Comparison of ENCODE assay signal across 10 mouse cellular contexts in genomic region chr13:64180300-64180699, GRCm38 (mm10). TPM values are rescaled to one million over a fixed set of nuclear protein-coding genes. Genes with fewer than 3 reads are reported as not detected.
DNase-seq lines count a peak whose midpoint lies in the region; ATAC-seq and TF ChIP-seq lines count a peak whose summit lies in the region.
"Had no signal": no experiment of that assay in that cellular context is flagged by ENCODE, and none has a peak within 500 bp of the region (broad histone marks: within the 10 kb centered on the region; RNA-seq: fewer than 3 reads in every experiment).

No protein-coding gene starts in this region.

- H3K9me3 ChIP-seq in liver, embryonic 16.5 days (replicated peaks; ENCODE audit: control insufficient read depth, low read length) = no peaks in the 10 kb centered on the region
- no peaks in the 10 kb centered on the region for H3K9me3 ChIP-seq in liver, embryonic 11.5 days (ENCODE audit: control insufficient read depth, low read length)
- H3K9me3 ChIP-seq: limb, embryonic 15.5 days had no signal

- no peaks in the 10 kb centered on the region; the same call in 1 of the 2 replicates for H3K36me3 ChIP-seq in liver, embryonic 16.5 days (ENCODE audit: control insufficient read depth, insufficient read depth)
- H3K36me3 ChIP-seq in liver, embryonic 11.5 days (ENCODE audit: control insufficient read depth, insufficient read depth, low read length) = no peaks in the 10 kb centered on the region; the same call in 1 of the 2 replicates
- H3K36me3 ChIP-seq in splenic B cell, adult 2 months (ENCODE audit: control insufficient read depth, insufficient read depth, low read length, poor library complexity, severe bottlenecking) = no peaks in the 10 kb centered on the region

- ATAC-seq in liver, embryonic 16.5 days (ENCODE audit: low read depth) = no peak
- no peak for ATAC-seq in liver, embryonic 11.5 days (replicated peaks; ENCODE audit: low FRiP score)

- H3K4me1 ChIP-seq in liver, embryonic 16.5 days (ENCODE audit: control insufficient read depth, low read depth, low read length) = peaks cover 3% of the 10 kb centered on the region
- no peaks in the 10 kb centered on the region for H3K4me1 ChIP-seq in liver, embryonic 11.5 days (replicated peaks; ENCODE audit: control insufficient read depth, insufficient read depth, low read length)
- H3K4me1 ChIP-seq: limb, embryonic 15.5 days had no signal

- 61% methylated on average over 4 of the region's 4 CpGs for WGBS in liver, embryonic 16.5 days (ENCODE audit: insufficient replicate concordance)
- WGBS in liver, embryonic 11.5 days = 74% methylated on average over 4 of the region's 4 CpGs

- DNase-seq in gastrocnemius, adult 2 months = no peak
- DNase-seq in gastrocnemius, postnatal 14 days = no peak
- no peak for DNase-seq in liver, embryonic 11.5 days (ENCODE audit: low spot score)
- peak; percentile 89 for DNase-seq in R1 (ENCODE audit: low read depth, low spot score)
- peak; percentile 41 for DNase-seq in splenic B cell, adult 2 months (ENCODE audit: low read depth, low spot score)
- DNase-seq in cerebellum, adult 11 months = no peak
- DNase-seq in layer of hippocampus, postnatal 36 days = no peak

- H3K27ac ChIP-seq in gastrocnemius, adult 2 months = no peak overlapping the region
- peak overlapping the region; percentile 41; the same call in 1 of the 2 replicates for H3K27ac ChIP-seq in liver, embryonic 16.5 days (ENCODE audit: low read length)
- no peak overlapping the region for H3K27ac ChIP-seq in liver, embryonic 11.5 days (ENCODE audit: low read depth, low read length)
- H3K27ac ChIP-seq: limb, embryonic 15.5 days had no signal

- TF ChIP-seq CTCF in gastrocnemius, adult 2 months (IDR thresholded peaks at IDR 0.05) = 0 out of 2 replicates have a peak, but pooled peaks have one; percentile 9

- H3K27me3 ChIP-seq in liver, embryonic 16.5 days (ENCODE audit: control insufficient read depth, insufficient read depth, low read depth, low read length) = no peaks in the 10 kb centered on the region
- H3K27me3 ChIP-seq in liver, embryonic 11.5 days (replicated peaks; ENCODE audit: control insufficient read depth, insufficient read depth, low read length) = no peaks in the 10 kb centered on the region
- H3K27me3 ChIP-seq in splenic B cell, adult 2 months (ENCODE audit: control insufficient read depth, insufficient read depth, low read length, poor library complexity, severe bottlenecking) = no peaks in the 10 kb centered on the region
- H3K27me3 ChIP-seq: limb, embryonic 15.5 days had no signal

- H3K9ac ChIP-seq in liver, embryonic 16.5 days (ENCODE audit: low read depth, low read length) = no peak overlapping the region
- H3K9ac ChIP-seq in liver, embryonic 11.5 days (ENCODE audit: low read depth, low read length) = no peak overlapping the region
- H3K9ac ChIP-seq: limb, embryonic 15.5 days had no signal

- H3K4me3 ChIP-seq in gastrocnemius, adult 2 months = no peak overlapping the region
- H3K4me3 ChIP-seq in liver, embryonic 16.5 days (ENCODE audit: low read depth, low read length) = no peak overlapping the region
- H3K4me3 ChIP-seq in liver, embryonic 11.5 days (ENCODE audit: low read depth, low read length) = no peak overlapping the region
- H3K4me3 ChIP-seq: erythroblast, embryonic 14.5 days; limb, embryonic 15.5 days had no signal

- H3K4me2 ChIP-seq in liver, embryonic 16.5 days (ENCODE audit: low read depth, low read length) = no peak overlapping the region
- H3K4me2 ChIP-seq in liver, embryonic 11.5 days = no peak overlapping the region
- H3K4me2 ChIP-seq: limb, embryonic 15.5 days had no signal

- intact Hi-C loops in gastrocnemius, adult 2 months (cut with DNase I) = loop anchor here (5.0 kb wide), 1 partner anchor 127 kb away; no protein-coding TSS in a partner anchor
- intact Hi-C loops in gastrocnemius, postnatal 14 days (cut with DNase I; ENCODE audit: low total_unique reads) = loop anchor here (10.0 kb wide), 1 partner anchor 125 kb away; no protein-coding TSS in a partner anchor

RNA-seq across cellular contexts. Expression of gene Habp4, which starts 18.7 kb away (rescaled TPM):
- 10 to 100 TPM; 22.2 to 24.8 TPM for total RNA-seq in gastrocnemius, adult 2 months (2021)
- total RNA-seq in gastrocnemius, postnatal 14 days (2021) = 10 to 100 TPM; 19.6 to 24.4 TPM
- 8.4 and 10.3 TPM in 2 replicates for polyA plus RNA-seq in liver, embryonic 16.5 days (2015; fragmentation: Nextera tagmentation; extraction: Ambion mirVana)
- polyA plus RNA-seq in liver, embryonic 11.5 days (2014; fragmentation: Nextera tagmentation; extraction: Ambion mirVana) = 15.0 and 15.2 TPM in 2 replicates
- total RNA-seq in layer of hippocampus, postnatal 36 days (2021) = 100 to 1,000 TPM; 143 to 146 TPM

RNA-seq across cellular contexts. Expression of gene Zfp367, which starts 27.3 kb away (rescaled TPM):
- 10 to 100 TPM; 19.1 to 23.8 TPM for total RNA-seq in gastrocnemius, adult 2 months (2021)
- total RNA-seq in gastrocnemius, postnatal 14 days (2021) = 10 to 100 TPM; 10.9 to 12.9 TPM
- 18.1 and 18.6 TPM in 2 replicates for polyA plus RNA-seq in liver, embryonic 16.5 days (2015; fragmentation: Nextera tagmentation; extraction: Ambion mirVana)
- polyA plus RNA-seq in liver, embryonic 11.5 days (2014; fragmentation: Nextera tagmentation; extraction: Ambion mirVana) = 21.2 and 25.1 TPM in 2 replicates
- 10 to 100 TPM; 12.1 to 16.5 TPM for total RNA-seq in layer of hippocampus, postnatal 36 days (2021)

RNA-seq across cellular contexts. Expression of gene Slc35d2, which starts 51.1 kb away (rescaled TPM):
- under 1 TPM; 0.84 to 0.89 TPM for total RNA-seq in gastrocnemius, adult 2 months (2021)
- total RNA-seq in gastrocnemius, postnatal 14 days (2021) = 1 to 10 TPM; 1.5 to 1.6 TPM
- polyA plus RNA-seq in liver, embryonic 16.5 days (2015; fragmentation: Nextera tagmentation; extraction: Ambion mirVana) = 8.7 and 9.0 TPM in 2 replicates
- polyA plus RNA-seq in liver, embryonic 11.5 days (2014; fragmentation: Nextera tagmentation; extraction: Ambion mirVana) = 4.2 and 5.8 TPM in 2 replicates
- under 1 TPM; 0.43 to 0.55 TPM for total RNA-seq in layer of hippocampus, postnatal 36 days (2021)

Comparison
In these comparisons a context has a peak if more than half of its experiments do, and no peak if none do; other contexts are left out.
1. DNase-seq: peak in R1 (single experiment) and splenic B cell, adult 2 months (single experiment); none in gastrocnemius, adult 2 months (single experiment), gastrocnemius, postnatal 14 days (single experiment), liver, embryonic 11.5 days (single experiment), cerebellum, adult 11 months (single experiment) and layer of hippocampus, postnatal 36 days (0 of 2).
2. RNA of gene Habp4, which starts 18.7 kb away (total RNA-seq): 143 to 146 TPM in layer of hippocampus, postnatal 36 days; 22.2 to 24.8 TPM in gastrocnemius, adult 2 months and 19.6 to 24.4 TPM in gastrocnemius, postnatal 14 days; every median in the first group is over 4 times any median in the second.